Mouse (Mus musculus) G1E-ER4 (cell line): ENCODE data around the gene Dgkh. TPM values are rescaled to one million over a fixed set of nuclear protein-coding genes. Genes with fewer than 3 reads are reported as not detected.

Experiments used
- GATA1 ChIP-seq: IDR thresholded peaks from one replicate; pipeline ENCODE4 v1.8.0; 2012; ENCODE audit warnings: low read length, inconsistent platforms
- polyA plus RNA-seq: library from polyadenylated mRNA; stranded (reverse); fragments of >175 nt; gene quantifications from 2 replicates; pipeline ENCODE4 v1.2.3, GENCODE M21; 2012

The Dgkh gene
- polyA plus RNA-seq, 1 experiment: not detected

DNA sequence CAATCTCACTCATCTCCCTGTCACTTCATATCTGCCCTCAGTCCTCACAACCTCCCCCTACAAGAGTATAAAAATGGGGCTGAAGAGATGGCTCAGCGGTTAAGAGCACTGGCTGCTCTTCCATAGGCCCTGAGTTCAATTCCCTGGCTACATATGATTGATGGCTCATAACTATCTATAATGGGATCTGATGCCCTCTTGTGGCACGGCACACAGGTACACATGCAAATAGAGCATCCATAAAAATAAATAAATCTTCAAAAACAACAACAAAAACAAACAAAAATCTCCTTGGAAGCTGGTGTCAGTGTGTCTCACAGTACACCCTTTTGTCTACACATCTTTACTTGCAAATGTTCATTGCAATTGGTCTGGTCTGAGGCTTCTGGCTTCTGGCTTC lies 207.5 kb downstream of the Dgkh start:
- no peak for TF ChIP-seq GATA1

GRCm38 (mm10) chr14:78510713-78511112 lies 221.9 kb downstream of the Dgkh start:
- TF ChIP-seq GATA1: no peak

DNA sequence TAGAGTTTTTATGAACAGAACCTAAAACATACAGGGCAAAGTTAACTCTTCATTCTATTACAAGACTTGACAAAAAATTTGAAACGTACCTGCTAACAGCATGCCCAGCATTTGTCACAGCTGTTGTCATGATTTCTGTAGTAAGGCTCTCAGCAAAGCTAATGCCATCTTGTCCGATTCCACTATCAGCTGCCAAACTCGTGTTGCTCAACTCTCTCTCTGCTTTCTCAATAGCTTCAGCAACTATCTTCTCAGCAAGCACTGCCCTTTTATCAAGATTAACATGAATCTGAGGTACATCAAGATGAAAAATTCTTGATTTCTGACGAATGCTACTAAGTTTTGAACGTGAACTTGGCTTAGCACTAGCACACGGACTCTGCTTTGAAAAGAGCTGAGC lies 222.8 kb downstream of the Dgkh start:
- no peak for TF ChIP-seq GATA1

Other genes with a start within 250 kb of the Dgkh start
- 0.28 and 0.37 TPM in 2 replicates for gene Akap11, start 196.0 kb downstream of the Dgkh start, polyA plus RNA-seq
- 4.5 and 5.7 TPM in 2 replicates for gene Vwa8, start 116.3 kb upstream of the Dgkh start, polyA plus RNA-seq